Mouse (Mus musculus) heart, postnatal 14 days (tissue): ENCODE data around the gene Urad. TPM values are rescaled to one million over a fixed set of nuclear protein-coding genes. Genes with fewer than 3 reads are reported as not detected.

Experiments used
- DNase-seq, 2 experiments: peaks; one replicate each; pipeline ENCODE4 v3.0.0; 2021 to 2022
- intact Hi-C: fragments of 180-260 bp; cut with DNase I; formaldehyde crosslinking; loops from one replicate; pipeline ENCODE4 v1.15.1; 2025
- total RNA-seq, 2 experiments: library from RNA; stranded (reverse); gene quantifications; 2 replicates each; pipeline ENCODE4 v1.2.3; 2021

Urad gene
- total RNA-seq, 2 experiments from 2014 or later: not detected

DNA sequence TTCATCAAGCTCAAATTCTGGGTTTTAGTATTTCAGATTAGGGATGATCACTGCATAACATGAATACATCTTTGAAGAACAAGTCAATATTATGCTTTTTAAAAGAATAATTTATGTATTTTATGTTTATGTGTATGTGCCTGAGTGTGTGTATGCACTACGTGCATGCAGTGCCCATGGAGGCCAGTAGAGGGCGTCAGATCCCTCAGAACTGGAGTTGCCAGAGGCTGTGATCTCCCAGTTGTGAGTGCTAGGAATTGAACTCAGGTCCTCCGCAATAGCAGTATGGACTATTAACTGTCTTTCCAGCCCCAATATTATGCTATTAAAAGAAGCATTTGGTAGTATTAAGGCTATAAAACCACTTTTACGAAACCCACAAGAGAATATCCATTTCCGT is 5.4 kb upstream of the Urad start:
- intact Hi-C loops: no loop called here
- DNase-seq: no peak

GRCm38 (mm10) chr5:147325931-147326330 is 3.7 kb upstream of the Urad start:
- intact Hi-C loops: no loop called here
- DNase-seq: no peak

GRCm38 (mm10) chr5:147323237-147323917 is 1.1 kb upstream of the Urad start:
- intact Hi-C loops: no loop called here
- DNase-seq: peak; percentile 72 to 81

DNA sequence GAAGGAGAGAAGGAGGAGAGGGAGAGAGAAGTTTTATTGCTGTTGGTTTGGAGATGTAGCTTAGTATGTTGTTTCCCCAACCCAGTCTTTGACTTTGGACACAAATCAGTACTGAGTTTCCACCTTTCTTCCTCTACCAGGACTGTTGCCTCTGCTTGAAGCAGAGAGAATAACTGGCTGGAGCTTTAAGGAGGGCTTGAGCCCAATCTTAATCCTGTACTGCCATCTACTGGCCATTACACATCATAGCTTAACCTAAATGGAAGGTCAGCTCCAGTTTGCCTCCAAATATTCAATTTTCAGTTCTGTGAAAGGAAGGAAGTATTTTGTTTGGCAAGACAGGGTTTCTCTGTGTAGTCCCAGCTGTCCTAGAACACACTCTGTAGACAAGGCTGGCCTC is 2.6 kb downstream of the Urad start:
- intact Hi-C loops: loop anchor here (2.0 to 10.0 kb wide), 5 partner anchors 92 to 645 kb away; no protein-coding TSS in a partner anchor
- peak in 1 of 2 experiments; percentile 42 for DNase-seq

GRCm38 (mm10) chr5:147317991-147318390 is 4.2 kb downstream of the Urad start:
- no peak for DNase-seq
- intact Hi-C loops: loop anchor here (2.0 to 10.0 kb wide), 5 partner anchors 91 to 643 kb away; no protein-coding TSS in a partner anchor

GRCm38 (mm10) chr5:147317321-147317720 is 4.9 kb downstream of the Urad start:
- intact Hi-C loops: loop anchor here (5.0 to 10.0 kb wide), 3 partner anchors 90 to 643 kb away; no protein-coding TSS in a partner anchor
- DNase-seq: no peak

GRCm38 (mm10) chr5:147315432-147316075 is 6.7 kb downstream of the Urad start:
- intact Hi-C loops: loop anchor here (5.0 to 10.0 kb wide), 3 partner anchors 88 to 641 kb away; no protein-coding TSS in a partner anchor

GRCm38 (mm10) chr5:147314646-147315431 is 7.4 kb downstream of the Urad start:
- DNase-seq: no peak
- intact Hi-C loops: loop anchor here (5.0 to 10.0 kb wide), 3 partner anchors 88 to 640 kb away; no protein-coding TSS in a partner anchor

More at GRCm38 (mm10) chr5:147315432-147316075, 6.7 kb downstream of the Urad start:
- DNase-seq: no peak

DNA sequence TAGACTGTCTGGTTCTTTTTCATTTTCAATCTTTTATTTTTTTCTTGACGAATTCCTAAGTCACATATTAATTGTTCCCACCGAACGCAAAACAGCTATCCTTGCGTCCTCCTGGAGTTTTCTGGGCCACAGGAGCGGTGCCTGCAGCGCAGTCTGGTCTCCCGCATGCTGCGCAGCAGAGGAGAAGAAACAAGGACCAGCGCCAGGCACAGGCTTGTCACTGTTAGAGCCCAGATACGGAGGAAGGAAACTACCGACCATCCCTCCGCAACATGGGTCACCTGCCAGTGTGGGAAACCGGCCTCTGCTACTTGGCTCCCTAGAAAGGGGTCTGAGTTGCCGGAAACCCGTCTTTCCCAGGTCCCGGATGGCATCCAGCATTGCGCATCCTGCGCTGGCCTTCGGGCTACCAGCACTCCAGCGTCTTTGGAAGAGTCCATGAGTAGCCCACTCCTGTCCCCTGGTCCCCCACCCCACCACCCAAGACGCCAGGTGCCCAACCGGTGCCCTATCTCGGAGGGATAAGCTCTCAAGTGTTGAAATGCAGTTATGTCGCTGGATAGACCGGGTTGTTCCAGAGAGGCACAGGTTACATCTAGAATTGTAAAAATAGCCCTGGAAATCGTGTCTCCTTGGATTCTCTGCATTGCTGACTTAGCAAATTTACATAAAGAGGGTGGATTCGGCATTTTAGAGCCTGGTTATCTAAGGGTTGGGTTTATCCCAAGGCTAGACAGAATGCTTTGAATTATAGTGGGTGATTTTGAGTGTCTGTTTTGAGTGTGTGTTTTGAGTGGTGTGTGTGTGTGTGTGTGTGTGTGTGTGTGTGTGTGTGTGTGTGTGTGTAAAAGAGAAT is 9.2 kb downstream of the Urad start:
- no peak for DNase-seq
- intact Hi-C loops: loop anchor here (10.0 kb wide), 1 partner anchor 638 kb away; no protein-coding TSS in a partner anchor

DNA sequence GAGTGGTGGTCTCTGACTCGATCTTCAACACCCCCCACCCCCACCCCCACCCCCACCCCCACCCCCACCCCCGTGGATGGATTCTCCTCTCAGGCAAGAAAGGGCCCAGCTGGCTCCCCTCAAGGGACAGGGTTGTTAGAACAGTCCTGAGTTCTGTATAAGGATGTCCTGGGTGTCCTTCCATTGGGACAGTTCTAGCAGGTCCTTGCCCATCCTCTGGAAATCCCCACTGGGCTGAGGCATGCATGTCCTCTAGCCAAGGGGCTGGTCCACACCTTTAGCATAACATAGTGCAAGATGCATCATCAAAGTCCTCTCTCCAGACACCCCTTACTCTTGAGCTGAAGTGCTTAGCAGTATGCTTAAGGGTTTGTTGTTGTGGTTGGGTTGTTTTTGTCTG is 12.5 kb downstream of the Urad start:
- intact Hi-C loops: loop anchor here (10.0 kb wide), 1 partner anchor 635 kb away; no protein-coding TSS in a partner anchor
- DNase-seq: no peak

GRCm38 (mm10) chr5:147308451-147308850 is 13.8 kb downstream of the Urad start:
- no peak for DNase-seq
- intact Hi-C loops: no loop called here

DNA sequence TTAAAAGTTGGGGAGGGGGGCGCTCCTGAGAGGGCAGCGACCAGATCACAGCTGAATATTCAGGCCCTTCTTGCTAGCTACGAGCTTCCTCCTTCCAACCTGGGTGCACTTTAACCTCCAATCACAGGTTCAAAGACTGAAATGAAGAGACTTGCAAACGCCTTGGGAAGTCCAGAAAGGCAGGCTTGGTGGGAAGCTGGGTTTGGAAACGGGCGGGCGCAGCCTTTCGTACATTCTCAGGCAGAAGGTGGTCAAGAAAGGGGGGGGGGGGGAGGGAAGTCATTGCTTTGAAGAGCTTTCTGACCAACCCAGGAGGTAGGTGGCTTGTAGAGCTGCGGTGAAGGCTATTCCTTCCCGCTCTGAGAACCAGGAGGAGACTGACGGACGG is 14.8 kb downstream of the Urad start:
- no peak for DNase-seq
- intact Hi-C loops: no loop called here

- DNase-seq: no peak
Measured at GRCm38 (mm10) chr5:147306638-147307397, 15.4 kb downstream of the Urad start, which contains the start of gene Cdx2. Gene Cdx2, minus strand, starts transcription at chr5:147307270.

GRCm38 (mm10) chr5:147305856-147306637 is 16.2 kb downstream of the Urad start:
- intact Hi-C loops: no loop called here
- no peak for DNase-seq

More at GRCm38 (mm10) chr5:147306638-147307397, 15.4 kb downstream of the Urad start, which contains the start of gene Cdx2:
- intact Hi-C loops: no loop called here

- intact Hi-C loops: no loop called here
Measured at GRCm38 (mm10) chr5:147305166-147305565, 17.1 kb downstream of the Urad start.

DNA sequence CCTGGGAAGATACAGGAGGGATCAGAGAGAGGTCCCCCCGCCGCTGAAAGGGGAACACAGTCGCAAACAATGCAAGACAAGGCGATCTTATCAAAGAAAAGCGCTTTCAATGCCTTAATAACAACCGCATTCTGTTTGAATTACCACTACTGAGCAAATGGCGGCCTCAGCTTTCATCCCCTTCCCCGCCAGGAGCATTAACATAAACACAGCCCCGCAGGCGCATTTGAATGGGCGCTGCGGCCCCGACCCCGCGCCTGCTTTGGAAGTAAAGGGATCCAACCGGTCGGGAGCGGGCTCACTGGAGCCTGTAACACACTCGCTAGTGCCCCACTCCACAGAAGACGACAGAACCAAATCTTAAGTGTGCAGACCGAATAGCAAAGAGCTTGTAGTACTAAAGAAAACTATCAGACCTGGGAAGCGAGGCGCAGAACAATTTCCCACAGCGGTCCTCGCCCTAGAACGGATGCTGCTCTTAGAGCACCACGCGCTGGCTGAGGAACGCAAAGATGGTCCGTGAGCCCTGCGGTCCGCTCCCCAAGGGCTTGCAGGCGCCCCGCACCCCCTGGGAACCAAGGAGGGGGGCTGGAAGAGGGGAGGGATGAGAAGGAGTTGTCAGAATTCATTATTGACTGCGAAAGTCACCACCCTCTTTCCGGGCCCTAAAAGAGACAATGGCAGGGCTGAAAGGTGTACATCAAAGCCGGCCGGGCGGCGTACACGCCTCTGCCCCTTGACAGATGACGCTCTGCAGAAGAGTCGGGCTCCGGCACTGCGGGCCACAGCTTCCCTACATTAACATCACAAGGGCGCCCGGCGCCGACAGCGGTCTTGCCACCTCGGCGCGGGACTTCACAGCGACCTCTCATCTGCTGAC is 17.7 kb downstream of the Urad start:
- intact Hi-C loops: no loop called here
- no peak for DNase-seq

More at GRCm38 (mm10) chr5:147305166-147305565, 17.1 kb downstream of the Urad start:
- no peak for DNase-seq

DNA sequence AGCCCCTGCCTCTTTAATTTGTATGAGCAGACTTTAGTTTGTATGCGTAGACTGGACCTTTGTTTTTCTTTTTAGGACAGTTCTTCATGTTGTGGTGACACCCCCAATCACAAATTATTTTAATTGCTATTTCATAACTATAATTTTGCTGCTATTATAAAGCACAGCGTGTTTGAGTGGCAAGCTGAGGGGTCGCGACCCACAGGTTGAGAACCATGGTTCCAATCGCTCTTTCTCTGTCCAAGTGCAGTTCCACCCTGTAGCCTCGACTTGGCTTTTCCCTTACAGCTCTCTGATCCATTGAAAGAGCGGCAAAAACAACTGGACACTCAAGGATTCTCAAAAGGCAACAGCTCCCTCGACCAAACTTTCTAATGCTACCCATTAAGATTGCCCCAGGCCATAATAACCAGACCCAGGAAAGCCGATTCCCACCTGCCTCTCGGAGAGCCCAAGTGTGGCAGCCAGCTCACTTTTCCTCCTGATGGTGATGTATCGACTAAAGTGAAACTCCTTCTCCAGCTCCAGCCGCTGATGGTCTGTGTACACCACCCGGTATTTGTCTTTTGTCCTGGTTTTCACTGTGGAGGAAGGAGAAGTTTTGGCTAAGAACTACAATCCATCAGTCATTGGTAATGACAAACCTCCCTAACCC is 19.4 kb downstream of the Urad start:
- no peak for DNase-seq
- intact Hi-C loops: no loop called here
